Mouse (Mus musculus): ENCODE results near the gene Dgcr2. TPM values are rescaled to one million over a fixed set of nuclear protein-coding genes. Genes with fewer than 3 reads are reported as not detected.

Dgcr2 gene
- polyA plus RNA-seq, 1 experiment, result 42.8 TPM

GRCm38 (mm10) chr16:17799584-17799983, 98.8 kb downstream of the Dgcr2 start:
- peak overlapping the region; percentile 68 for H3K4me2 ChIP-seq (ENCODE audit: low read depth)
- no peak overlapping the region for H3ac ChIP-seq (ENCODE audit: control insufficient read depth, insufficient read length)
- H3K36me3 ChIP-seq (ENCODE audit: control insufficient read depth, insufficient read depth), result no peaks in the 10 kb centered on the region
- no peak overlapping the region for H3K4me3 ChIP-seq
- TF ChIP-seq POLR2A (IDR thresholded peaks at IDR 0.05; ENCODE audit: insufficient read length, low read depth), result no peak
- no peak for TF ChIP-seq SRF (IDR thresholded peaks at IDR 0.05; ENCODE audit: control insufficient read depth, insufficient read length, low read depth)
- no peak for TF ChIP-seq MAX (IDR thresholded peaks at IDR 0.05; ENCODE audit: low read depth)
- TF ChIP-seq TCF3 (IDR thresholded peaks at IDR 0.05; ENCODE audit: insufficient read length, low read depth), result no peak
- no peak for TF ChIP-seq E2F4 (IDR thresholded peaks at IDR 0.05; ENCODE audit: insufficient read depth)
- TF ChIP-seq MYOG (IDR thresholded peaks at IDR 0.05; ENCODE audit: control insufficient read depth in 1 of 3, insufficient read depth in 1 of 3, insufficient read length in 2 of 3, low read depth in 2 of 3), result no peak
- TF ChIP-seq REST (IDR thresholded peaks at IDR 0.05; ENCODE audit: insufficient read depth, insufficient read length), result no peak
- no peak for TF ChIP-seq MYOD1 (IDR thresholded peaks at IDR 0.05; ENCODE audit: control insufficient read depth in 1 of 3, insufficient read length in 2 of 3, low read depth in 2 of 3)
- TF ChIP-seq USF1 (IDR thresholded peaks at IDR 0.05; ENCODE audit: low read depth), result no peak
- TF ChIP-seq CEBPB (IDR thresholded peaks at IDR 0.05; ENCODE audit: insufficient read depth, poor library complexity, severe bottlenecking), result no peak
- TF ChIP-seq POLR2AphosphoS2 (IDR thresholded peaks at IDR 0.05; ENCODE audit: insufficient read length, low read depth), result no peak
- TF ChIP-seq TCF12 (IDR thresholded peaks at IDR 0.05; ENCODE audit: insufficient read depth, poor library complexity, severe bottlenecking), result no peak
- H3K27me3 ChIP-seq (ENCODE audit: control insufficient read depth, insufficient read depth, insufficient read length), result no peaks in the 10 kb centered on the region
- peaks cover 26% of the 10 kb centered on the region for H3K79me2 ChIP-seq (ENCODE audit: control insufficient read depth, insufficient read depth)

- no peaks in the 10 kb centered on the region for H3K36me3 ChIP-seq (ENCODE audit: control insufficient read depth, insufficient read depth)
- peaks cover 26% of the 10 kb centered on the region for H3K79me2 ChIP-seq (ENCODE audit: control insufficient read depth, insufficient read depth)
- H3ac ChIP-seq (ENCODE audit: control insufficient read depth, insufficient read length), result peak overlapping the region; percentile 19
- peak overlapping the region; percentile 68 for H3K4me2 ChIP-seq (ENCODE audit: low read depth)
- H3K27me3 ChIP-seq (ENCODE audit: control insufficient read depth, insufficient read depth, insufficient read length), result no peaks in the 10 kb centered on the region
- peak overlapping the region; percentile 64 for H3K4me3 ChIP-seq
- TF ChIP-seq TCF12 (IDR thresholded peaks at IDR 0.05; ENCODE audit: insufficient read depth, poor library complexity, severe bottlenecking), result no peak
- no peak for TF ChIP-seq REST (IDR thresholded peaks at IDR 0.05; ENCODE audit: insufficient read depth, insufficient read length)
- no peak for TF ChIP-seq E2F4 (IDR thresholded peaks at IDR 0.05; ENCODE audit: insufficient read depth)
- no peak for TF ChIP-seq MAX (IDR thresholded peaks at IDR 0.05; ENCODE audit: low read depth)
- TF ChIP-seq MYOG (IDR thresholded peaks at IDR 0.05; ENCODE audit: control insufficient read depth in 1 of 3, insufficient read depth in 1 of 3, insufficient read length in 2 of 3, low read depth in 2 of 3), result peak in 1 of 3 experiments; percentile 47
- no peak for TF ChIP-seq POLR2AphosphoS2 (IDR thresholded peaks at IDR 0.05; ENCODE audit: insufficient read length, low read depth)
- peak; percentile 48 for TF ChIP-seq POLR2A (IDR thresholded peaks at IDR 0.05; ENCODE audit: insufficient read length, low read depth)
- no peak for TF ChIP-seq TCF3 (IDR thresholded peaks at IDR 0.05; ENCODE audit: insufficient read length, low read depth)
- no peak for TF ChIP-seq USF1 (IDR thresholded peaks at IDR 0.05; ENCODE audit: low read depth)
- no peak for TF ChIP-seq CEBPB (IDR thresholded peaks at IDR 0.05; ENCODE audit: insufficient read depth, poor library complexity, severe bottlenecking)
- no peak for TF ChIP-seq SRF (IDR thresholded peaks at IDR 0.05; ENCODE audit: control insufficient read depth, insufficient read length, low read depth)
- TF ChIP-seq MYOD1 (IDR thresholded peaks at IDR 0.05; ENCODE audit: control insufficient read depth in 1 of 3, insufficient read length in 2 of 3, low read depth in 2 of 3), result peak in 1 of 3 experiments; percentile 2
Observed at GRCm38 (mm10) chr16:17798321-17799180, 99.8 kb downstream of the Dgcr2 start.

DNA sequence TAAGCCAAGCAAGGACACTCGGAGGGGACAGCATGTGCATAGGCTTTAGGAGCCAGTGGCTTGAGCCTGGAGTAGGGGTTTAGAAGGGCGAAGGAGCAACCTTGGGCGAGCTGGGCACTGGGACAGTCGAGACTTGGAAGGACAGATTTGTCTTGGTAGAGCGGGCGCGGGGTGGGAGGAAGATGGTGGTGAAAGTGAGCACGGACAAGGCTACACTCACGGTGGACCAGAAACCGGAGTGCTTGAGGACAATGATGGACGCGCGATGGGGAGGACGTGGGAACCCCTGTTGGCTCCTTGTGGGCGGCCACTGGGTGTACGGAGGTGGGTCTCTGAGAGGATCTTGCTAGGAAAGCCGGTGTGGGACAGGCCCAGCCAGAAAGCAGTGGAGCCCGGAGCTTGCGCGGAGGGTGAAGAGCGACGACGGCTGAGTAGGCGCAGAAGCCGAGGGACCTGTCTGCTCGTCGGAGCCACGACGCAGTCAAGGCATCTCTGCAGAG, 100.5 kb downstream of the Dgcr2 start:
- TF ChIP-seq REST (IDR thresholded peaks at IDR 0.05; ENCODE audit: insufficient read depth, insufficient read length) (no peak), POLR2AphosphoS2 (IDR thresholded peaks at IDR 0.05; ENCODE audit: insufficient read length, low read depth) (no peak), E2F4 (IDR thresholded peaks at IDR 0.05; ENCODE audit: insufficient read depth) (no peak), MYOG (IDR thresholded peaks at IDR 0.05; ENCODE audit: control insufficient read depth in 1 of 3, insufficient read depth in 1 of 3, insufficient read length in 2 of 3, low read depth in 2 of 3) (no peak), CEBPB (IDR thresholded peaks at IDR 0.05; ENCODE audit: insufficient read depth, poor library complexity, severe bottlenecking) (no peak), MYOD1 (IDR thresholded peaks at IDR 0.05; ENCODE audit: control insufficient read depth in 1 of 3, insufficient read length in 2 of 3, low read depth in 2 of 3) (no peak), TCF3 (IDR thresholded peaks at IDR 0.05; ENCODE audit: insufficient read length, low read depth) (no peak)
- Histone ChIP-seq H3K4me2 (ENCODE audit: low read depth) (peak overlapping the region; percentile 62), H3K36me3 (ENCODE audit: control insufficient read depth, insufficient read depth) (no peaks in the 10 kb centered on the region), H3K79me2 (ENCODE audit: control insufficient read depth, insufficient read depth) (peaks cover 26% of the 10 kb centered on the region), H3ac (ENCODE audit: control insufficient read depth, insufficient read length) (peak overlapping the region; percentile 19), H3K4me3 (peak overlapping the region; percentile 64), H3K27me3 (ENCODE audit: control insufficient read depth, insufficient read depth, insufficient read length) (no peaks in the 10 kb centered on the region)

- H3K27me3 ChIP-seq (ENCODE audit: control insufficient read depth, insufficient read depth, insufficient read length), result no peaks in the 10 kb centered on the region
- TF ChIP-seq MYOD1 (IDR thresholded peaks at IDR 0.05; ENCODE audit: control insufficient read depth in 1 of 3, insufficient read length in 2 of 3, low read depth in 2 of 3) (no peak), MAX (IDR thresholded peaks at IDR 0.05; ENCODE audit: low read depth) (no peak), USF1 (IDR thresholded peaks at IDR 0.05; ENCODE audit: low read depth) (no peak), POLR2A (IDR thresholded peaks at IDR 0.05; ENCODE audit: insufficient read length, low read depth) (peak; percentile 39), TCF12 (IDR thresholded peaks at IDR 0.05; ENCODE audit: insufficient read depth, poor library complexity, severe bottlenecking) (no peak), MYOG (IDR thresholded peaks at IDR 0.05; ENCODE audit: control insufficient read depth in 1 of 3, insufficient read depth in 1 of 3, insufficient read length in 2 of 3, low read depth in 2 of 3) (no peak), TCF3 (IDR thresholded peaks at IDR 0.05; ENCODE audit: insufficient read length, low read depth) (no peak)
- no peaks in the 10 kb centered on the region for H3K36me3 ChIP-seq (ENCODE audit: control insufficient read depth, insufficient read depth)
- peak within 1 kb of the TSS; percentile 64 for H3K4me3 ChIP-seq
- peaks cover 26% of the 10 kb centered on the region for H3K79me2 ChIP-seq (ENCODE audit: control insufficient read depth, insufficient read depth)
- H3K4me2 ChIP-seq (ENCODE audit: low read depth), result peak within 1 kb of the TSS; percentile 62
- H3ac ChIP-seq (ENCODE audit: control insufficient read depth, insufficient read length), result peak within 1 kb of the TSS; percentile 19
Observed at GRCm38 (mm10) chr16:17796971-17797811, 101.2 kb downstream of the Dgcr2 start, which contains the start of gene Scarf2. Gene Scarf2 (plus strand): TSS chr16:17797282.
